Mouse (Mus musculus) lung, postnatal 25 days (tissue): Measurements from ENCODE around the gene Gsg1.

Experiments used
- DNase-seq: peaks from one replicate; pipeline ENCODE4 v3.0.0; 2022; ENCODE audit warnings: low spot score

The Gsg1 gene

GRCm38 (mm10) chr6:135205802-135206201 lies 48.3 kb downstream of the Gsg1 start:
- DNase-seq: no peak

GRCm38 (mm10) chr6:135204869-135205268 lies 49.3 kb downstream of the Gsg1 start:
- no peak for DNase-seq

DNA sequence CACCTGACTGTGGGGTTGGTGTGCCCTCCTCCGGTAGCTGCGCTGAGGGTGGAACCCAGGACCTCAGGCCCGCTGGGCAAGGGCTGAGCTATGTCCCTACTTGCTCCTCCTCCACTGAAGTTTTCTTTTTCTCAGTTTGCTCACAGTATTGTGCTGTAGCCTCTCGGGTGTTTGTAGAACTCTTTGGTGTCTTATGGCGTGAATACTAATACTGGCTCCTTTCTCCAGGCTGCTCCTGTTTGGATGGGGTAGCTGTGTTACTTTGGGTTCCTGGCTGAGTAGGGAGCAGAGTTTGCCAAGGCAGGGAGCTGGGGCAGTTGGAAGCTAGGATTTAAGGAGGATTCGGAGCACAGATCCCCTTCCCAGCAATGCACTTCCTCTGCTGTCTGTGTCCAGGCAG lies 50.4 kb downstream of the Gsg1 start:
- DNase-seq: no peak

GRCm38 (mm10) chr6:135202668-135203067 lies 51.5 kb downstream of the Gsg1 start:
- DNase-seq: no peak

GRCm38 (mm10) chr6:135200122-135200957 lies 53.8 kb downstream of the Gsg1 start:
- peak; percentile 21 for DNase-seq

DNA sequence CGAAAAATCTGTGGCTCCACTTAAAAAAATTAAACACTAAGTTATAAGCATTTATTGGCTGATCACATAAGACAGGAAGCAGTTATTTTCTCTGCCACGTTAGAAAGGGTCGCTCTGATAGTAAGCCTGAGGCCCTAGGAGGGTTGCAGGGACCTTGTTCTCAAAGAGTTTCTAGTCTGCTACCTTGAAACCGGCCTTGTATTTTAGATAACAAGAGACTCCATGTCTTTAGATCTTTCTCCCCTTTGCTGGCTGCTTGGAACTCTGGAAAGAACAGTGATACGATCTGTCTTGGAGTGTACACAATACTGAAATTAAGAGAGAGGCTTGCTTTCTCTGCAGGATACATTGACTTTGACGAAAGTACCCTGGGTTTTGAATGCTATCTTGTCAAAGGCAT lies 55.4 kb downstream of the Gsg1 start:
- no peak for DNase-seq

DNA sequence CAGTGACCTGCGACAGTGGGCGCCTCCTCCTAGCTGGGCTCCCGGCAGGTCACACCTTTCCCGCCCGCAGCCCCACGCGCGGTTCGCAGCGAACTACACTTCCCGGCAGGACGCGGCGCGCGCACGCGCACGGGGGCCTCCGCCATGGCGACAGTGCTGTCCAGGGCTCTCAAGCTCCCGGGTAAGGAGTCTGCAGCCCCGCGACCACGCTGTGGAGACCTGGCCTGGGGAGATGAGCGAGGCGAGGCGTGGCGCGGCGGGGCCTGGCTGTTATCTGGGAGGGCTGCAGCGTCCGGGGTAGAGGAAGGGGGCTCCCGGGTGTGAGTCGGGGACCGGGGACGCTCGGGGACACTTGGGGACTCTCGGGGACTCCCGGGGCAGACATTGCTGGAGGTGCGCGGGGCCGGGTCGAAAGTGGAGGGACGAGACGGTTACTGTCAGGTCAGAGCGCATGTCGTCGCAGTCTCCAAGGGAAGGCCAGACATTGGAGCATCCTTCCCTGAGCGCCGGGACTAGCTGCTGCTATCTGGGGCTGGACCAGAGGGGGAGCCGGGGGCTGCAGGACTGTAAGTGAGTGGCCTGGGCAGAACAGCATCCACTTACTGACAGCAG lies 56.1 kb downstream of the Gsg1 start, which contains the start of the genes Fam234b and Hebp1:
Gene Fam234b, plus strand, starts transcription at position 57 of the 612 bp plus-strand sequence.
Gene Hebp1, minus strand, starts transcription at position 102 of the 612 bp plus-strand sequence.
- peak; percentile 78 for DNase-seq

GRCm38 (mm10) chr6:135197446-135197845 lies 56.7 kb downstream of the Gsg1 start:
- no peak for DNase-seq

DNA sequence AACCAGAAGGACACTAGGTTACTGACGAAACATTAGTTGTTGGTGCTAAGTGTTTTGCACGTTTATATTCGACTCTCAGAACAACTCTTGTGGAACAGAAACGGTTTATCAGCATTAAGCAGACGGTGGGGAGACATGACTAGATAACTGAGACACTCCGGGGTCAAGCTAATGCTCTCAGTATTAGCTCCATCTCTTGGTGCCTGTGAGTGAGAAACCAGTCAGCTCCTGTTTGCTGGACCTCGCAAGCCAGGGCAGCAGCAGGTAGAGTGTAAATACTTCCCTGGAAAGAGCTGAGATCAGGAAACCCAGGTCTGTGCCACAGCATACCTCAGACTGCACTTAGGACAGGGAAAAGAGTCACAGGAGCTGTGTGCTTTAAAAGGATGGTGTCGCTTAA lies 57.4 kb downstream of the Gsg1 start:
- no peak for DNase-seq

GRCm38 (mm10) chr6:135194907-135195306 lies 59.2 kb downstream of the Gsg1 start:
- DNase-seq: no peak

- DNase-seq: no peak
Measured at GRCm38 (mm10) chr6:135193733-135194132, 60.4 kb downstream of the Gsg1 start.

GRCm38 (mm10) chr6:135192993-135193392 lies 61.2 kb downstream of the Gsg1 start:
- no peak for DNase-seq

DNA sequence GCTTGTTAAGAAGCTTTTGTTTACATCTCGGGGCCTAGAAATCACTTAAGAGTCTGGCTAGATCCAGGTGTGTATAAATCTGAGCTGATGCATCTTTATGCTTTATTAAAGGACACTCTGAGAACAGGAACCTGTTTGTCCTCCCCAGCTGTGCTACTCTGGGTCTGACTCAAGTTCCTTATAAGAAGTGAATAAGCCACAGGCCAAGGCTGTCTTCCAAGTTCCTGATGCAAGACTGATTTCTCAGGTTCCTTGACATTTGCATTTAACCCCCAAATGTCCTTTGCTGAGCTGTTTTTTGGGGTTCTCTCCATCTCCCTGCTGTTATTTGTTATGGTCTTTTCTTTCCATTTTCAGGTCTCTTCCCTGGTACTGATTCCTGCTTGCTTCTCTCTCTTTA lies 62.2 kb downstream of the Gsg1 start:
- no peak for DNase-seq

GRCm38 (mm10) chr6:135190122-135190521 lies 64.0 kb downstream of the Gsg1 start:
- DNase-seq: no peak

DNA sequence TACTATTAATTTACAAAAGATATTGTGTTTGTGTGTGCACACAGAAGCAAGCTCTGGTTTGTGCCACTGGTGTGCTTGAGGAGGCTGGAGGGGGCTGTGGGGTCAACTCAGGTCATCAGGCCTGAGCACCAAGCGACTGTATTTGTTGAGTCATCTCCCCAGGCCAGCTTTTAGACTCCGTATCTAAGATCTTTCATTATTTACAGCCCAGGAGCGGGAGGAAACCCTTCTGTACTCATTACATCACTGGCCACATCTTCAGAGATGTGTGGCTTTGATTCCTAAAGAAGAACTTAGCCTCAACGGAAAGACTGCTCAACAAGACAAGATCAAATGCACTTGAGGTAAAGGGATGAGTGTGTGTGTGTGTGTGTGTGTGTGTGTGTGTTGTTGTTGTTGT lies 65.5 kb downstream of the Gsg1 start:
- no peak for DNase-seq
